Mouse (Mus musculus): ENCODE data around the gene Ncdn.

- TF ChIP-seq CEBPB (IDR thresholded peaks at IDR 0.05; ENCODE audit: low read depth) (no peak), CTCF (IDR thresholded peaks at IDR 0.05; ENCODE audit: control insufficient read depth, insufficient read depth, insufficient read length) (no peak), USF1 (IDR thresholded peaks at IDR 0.05; ENCODE audit: low read depth) (no peak)
These were observed 563 bp downstream of the Ncdn start for GRCm38 (mm10) chr4:126752608-126753141.

Measured in C2C12 (cell line).